Mouse (Mus musculus): ENCODE results near the gene Kel.

Kel gene

DNA sequence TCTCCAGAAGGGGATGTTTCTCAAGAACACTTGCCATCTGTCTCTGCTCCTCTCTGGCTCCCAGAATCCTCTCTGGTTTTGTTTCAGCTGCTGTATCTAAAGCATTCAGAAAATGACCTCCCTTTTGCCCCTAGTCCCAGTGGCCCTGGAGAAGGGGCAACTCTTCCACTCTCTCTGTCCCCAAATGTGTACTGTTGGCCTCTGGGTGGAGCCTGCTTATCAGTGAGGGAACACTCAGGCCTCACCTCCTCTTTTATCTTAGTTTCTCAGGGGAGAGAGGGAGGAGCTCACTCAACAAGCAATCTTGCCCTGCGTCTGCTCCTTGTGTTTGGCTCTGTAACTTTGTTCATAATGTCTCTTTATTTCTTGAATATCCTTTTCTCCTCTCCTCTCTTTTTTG is at the start of gene Kel:
TSS of gene Kel (minus strand) at position 217 of the 400 bp plus-strand sequence.
- no peak for DNase-seq (ENCODE audit: extremely low spot score)

DNA sequence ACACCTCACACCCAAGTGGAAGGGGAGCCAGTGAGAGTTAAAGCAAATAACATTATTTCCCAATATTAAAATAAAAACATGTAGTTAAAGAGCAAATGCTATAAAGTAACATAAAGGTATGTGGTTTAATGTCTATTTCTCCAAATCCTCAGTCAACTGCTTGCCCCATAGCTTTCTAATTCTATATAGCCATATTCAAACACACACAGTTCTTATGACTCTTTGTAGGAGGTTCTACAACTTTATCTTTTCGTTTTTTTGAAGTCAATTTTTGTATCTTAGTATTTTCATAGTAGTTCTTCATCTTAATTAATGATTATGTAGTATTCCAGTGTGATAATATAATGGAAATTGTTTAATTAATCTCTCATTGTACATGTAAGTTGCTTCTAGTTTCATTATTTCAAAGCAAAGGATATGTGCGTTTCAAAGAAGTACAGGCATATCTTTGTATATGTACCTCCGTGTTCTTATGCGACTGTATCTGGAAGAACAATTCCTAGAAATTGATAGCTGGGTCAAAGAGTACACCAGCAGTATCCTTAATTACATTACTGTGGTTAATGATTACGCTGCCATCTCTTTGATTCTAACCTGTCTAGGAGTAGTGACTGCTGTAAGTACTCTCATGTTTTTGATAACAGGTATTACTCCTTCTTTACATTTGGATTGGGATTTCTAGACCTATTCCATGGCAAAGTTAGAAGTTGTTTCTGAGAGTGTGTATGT is 40.7 kb upstream of the Kel start:
- no peak for DNase-seq (ENCODE audit: extremely low spot score)

DNA sequence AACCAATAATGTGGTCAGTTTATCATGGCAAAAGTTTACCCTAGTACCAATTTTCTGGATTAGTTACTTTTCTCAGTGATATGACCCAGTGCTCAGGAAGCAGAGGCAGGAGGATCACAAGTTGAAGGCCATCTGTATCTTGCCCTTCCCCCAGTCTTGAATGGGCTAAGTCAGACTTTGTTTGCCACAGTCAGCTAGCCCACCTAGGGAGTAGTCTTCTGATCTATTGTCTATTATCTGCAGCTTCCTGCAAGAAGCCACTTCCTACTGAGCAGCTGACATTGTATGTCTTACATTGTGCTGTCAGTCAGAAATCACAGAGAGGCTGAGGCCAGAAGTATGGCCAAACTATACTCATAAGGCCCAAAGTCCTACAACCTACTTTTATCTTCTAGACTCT is 37.0 kb upstream of the Kel start:
- no peak for DNase-seq (ENCODE audit: extremely low spot score)

DNA sequence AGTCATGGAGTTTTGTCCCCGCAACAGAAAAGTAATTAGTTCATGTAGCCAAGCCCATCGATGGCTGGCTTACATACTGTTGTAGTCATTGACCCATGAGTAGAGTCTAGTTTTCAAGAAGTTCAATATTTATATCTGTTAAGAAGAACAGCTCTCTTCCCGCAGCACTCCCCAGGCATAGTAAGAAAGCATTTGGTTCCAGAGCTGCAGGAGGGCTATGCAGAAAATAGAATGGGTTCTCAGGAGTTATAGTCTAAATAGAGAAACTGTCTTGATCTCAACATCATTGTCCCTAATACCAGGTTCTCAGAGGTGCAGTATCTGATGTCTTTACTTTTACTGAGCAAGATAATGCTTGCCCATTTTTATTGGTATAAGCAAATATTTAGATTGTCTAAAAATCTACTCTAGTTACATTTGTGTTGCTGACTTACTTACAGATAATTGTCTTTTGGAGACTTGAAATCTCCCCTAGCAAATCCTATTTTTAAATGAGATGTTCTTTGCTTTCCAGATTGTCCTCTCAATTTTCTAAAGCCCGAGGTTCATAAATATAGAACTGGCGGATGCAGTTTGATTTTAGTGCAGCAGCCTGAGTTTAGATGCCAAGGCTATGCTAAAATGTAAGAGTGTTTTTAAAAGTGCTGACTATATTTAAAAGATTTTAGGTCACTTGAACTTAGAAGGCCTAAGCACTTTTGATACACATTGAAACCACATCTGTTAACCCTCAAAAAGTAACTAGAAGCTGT is 30.8 kb upstream of the Kel start:
- DNase-seq (ENCODE audit: extremely low spot score), result no peak

DNA sequence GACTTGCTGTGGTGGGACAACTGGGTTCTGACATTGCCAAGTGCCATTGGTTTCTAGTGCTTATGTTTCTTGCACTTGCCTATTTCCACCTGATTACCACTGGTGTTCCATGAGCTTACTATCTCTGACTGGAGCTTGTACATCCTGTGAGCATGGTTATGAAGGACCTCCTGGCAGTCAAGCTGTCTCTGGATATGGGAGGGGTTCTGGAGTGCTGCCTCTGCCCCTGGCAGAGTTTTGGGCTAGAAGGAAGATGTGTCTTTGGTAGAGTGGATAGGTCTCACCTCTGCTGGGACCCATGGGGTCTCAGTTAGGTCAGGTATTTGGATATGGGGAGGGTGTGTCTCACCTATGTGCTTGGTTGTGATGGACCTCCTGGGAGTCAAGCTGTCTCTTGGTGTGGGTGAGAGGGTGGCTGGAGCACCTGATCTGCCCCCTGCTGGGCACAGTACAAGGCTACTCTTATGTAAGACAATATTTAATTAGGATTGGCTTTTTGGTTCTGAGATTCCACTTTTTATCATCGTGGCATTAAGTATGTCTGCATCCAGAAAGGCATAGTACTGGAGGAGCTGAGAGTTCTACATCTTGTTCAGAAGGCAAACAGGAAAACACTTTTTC is 24.0 kb upstream of the Kel start:
- no peak for DNase-seq (ENCODE audit: extremely low spot score)

DNA sequence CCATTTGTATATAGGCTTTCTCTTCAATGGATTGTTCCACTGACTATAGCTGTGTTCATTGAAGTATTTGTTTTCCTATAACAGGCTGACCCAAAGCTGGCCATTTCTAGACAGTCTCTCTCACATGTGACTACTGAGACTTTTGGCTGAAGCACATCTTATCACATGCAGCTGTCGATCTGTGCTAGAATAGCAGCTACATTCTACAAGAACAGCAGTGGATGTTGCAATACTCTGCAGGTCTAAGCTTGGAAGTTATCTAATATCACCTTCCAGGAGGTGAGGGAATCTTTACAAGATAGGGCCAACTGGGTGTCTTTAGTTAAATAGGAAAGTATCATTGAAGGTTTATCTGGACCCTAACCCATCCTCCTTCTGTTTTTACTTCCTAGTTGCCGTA is 17.3 kb upstream of the Kel start:
- DNase-seq (ENCODE audit: extremely low spot score), result no peak

DNA sequence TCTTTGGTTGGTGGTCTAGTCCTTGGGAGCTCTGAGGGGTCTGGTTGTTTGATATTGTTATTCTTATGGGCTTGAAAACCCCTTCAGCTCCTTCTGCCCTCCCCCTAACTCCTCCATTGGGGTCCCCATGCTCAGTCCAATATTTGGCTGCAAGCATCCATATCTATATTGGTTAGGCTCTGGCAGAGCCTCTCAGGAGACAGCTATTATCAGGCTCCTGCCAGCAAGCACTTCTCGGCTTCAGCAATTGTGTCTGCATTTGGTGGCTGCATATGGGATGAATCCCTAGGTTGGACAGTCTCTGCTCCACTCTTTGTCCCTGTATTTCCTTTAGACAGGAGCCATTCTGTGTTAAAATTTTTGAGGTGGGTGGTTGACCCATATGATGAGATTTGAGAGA is 6.1 kb upstream of the Kel start:
- no peak for DNase-seq (ENCODE audit: extremely low spot score)

DNA sequence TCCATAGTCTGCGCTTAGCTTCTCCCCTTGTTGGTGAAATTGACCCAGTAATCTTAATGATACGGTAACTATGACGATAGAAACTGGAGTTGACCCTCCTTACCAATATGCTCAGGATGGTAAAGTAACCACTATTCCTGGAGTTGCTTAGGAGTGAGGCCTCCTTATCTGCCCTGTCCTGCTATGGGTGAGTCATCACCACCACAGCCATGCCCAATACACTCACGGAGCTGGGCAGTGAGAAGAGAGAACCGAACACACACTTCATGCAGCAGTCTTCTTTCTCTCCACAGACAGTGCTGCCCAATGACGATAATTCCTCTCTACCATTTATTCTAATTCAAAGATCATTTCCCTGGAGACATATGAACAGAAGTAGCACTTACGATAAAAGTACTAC is 2.1 kb upstream of the Kel start:
- no peak for DNase-seq (ENCODE audit: extremely low spot score)

DNA sequence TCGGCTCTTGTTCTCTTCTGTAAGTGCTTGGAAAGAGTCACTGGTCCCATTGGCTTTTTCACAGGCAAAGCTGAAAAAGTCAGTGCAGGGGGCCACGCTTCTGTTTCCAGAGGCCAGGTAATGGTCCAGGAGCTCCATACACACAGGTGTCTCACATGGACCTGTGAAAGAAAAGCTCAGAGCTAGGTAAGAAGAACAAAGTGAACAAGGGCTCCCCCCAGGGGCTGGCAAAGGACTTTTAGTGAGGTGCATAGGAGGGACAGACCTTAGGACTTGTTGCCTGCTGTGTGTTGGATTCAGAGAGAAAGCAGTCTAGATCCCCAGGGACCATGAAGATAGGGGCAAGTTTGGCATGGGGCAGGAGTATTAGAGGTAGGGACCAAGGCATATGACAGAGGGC is 1.2 kb downstream of the Kel start:
- DNase-seq (ENCODE audit: extremely low spot score), result no peak

DNA sequence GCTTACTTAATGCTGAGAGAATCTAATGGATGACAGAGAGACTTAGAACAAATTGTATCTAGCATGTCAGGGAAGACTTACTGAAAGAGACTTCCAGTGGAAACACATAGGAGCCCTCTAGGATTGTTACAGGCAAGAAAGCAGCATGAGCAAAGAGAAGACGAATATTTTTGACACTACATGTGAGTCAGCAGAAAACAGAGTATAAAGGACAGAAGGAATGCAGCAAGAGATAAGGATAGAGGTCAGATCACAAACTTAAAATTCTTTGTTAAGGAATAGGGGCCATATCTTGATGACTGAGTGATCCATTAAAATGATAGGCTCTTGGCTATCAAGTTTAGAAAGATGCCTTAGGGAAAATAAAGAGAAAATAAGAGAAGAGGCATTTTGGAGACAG is 2.9 kb downstream of the Kel start:
- DNase-seq (ENCODE audit: extremely low spot score), result no peak

DNA sequence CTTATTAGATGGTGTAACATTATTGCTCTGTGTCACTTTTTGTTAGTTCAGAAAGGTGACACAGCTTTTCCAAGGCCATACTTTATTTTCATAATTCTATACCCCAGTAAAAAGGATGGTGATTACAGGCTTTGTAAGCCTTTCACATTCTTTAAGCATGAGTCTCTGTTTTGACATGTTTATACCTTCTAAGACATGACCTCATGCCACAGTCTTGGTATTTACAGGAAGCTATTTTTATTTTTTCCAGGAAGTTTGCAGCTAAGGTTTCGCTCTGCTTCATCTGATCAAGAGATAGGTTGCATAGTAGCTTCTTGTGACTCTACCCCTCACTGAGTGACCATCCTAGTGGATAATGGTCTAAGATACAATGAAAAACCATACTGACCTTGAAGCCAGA is 9.7 kb downstream of the Kel start:
- DNase-seq (ENCODE audit: extremely low spot score), result no peak

DNA sequence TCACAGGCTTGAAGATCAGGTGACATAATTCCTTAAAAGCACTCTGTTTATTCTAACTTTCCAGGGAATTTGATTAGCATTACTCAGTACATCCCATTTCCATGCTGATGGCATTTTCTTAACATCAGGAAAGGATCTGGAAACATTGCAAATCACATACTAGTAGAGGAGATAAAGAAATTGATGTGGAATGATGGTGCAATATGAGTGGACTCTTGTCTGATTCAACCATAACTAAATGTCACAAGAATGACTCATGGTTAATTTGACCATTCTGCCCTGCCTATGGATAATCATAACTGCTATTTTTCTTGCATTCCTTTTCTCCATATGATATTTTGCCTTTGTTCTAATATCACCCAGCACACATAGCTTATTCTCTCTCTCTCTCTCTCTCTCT is 11.9 kb downstream of the Kel start:
- DNase-seq (ENCODE audit: extremely low spot score), result no peak

DNA sequence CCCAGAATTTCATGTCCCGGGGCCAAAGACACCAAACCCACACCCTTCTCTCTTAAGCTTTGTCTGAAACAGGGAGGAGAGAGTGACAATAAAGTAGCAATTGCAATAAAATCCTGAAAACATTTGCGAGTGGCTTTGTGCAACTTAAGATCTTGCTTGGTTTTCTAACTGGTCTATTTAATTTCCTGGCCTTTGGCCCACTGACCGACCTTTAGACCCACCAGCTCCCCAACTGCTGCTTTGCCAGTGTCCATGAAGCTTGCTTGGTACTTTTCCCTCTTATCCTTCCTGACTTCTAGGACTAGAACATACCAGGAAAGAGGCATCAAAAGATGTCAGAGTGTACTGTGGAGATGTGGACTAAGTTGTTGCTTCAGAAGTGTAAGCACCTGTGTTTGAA is 18.5 kb downstream of the Kel start:
- no peak for DNase-seq (ENCODE audit: extremely low spot score)

DNA sequence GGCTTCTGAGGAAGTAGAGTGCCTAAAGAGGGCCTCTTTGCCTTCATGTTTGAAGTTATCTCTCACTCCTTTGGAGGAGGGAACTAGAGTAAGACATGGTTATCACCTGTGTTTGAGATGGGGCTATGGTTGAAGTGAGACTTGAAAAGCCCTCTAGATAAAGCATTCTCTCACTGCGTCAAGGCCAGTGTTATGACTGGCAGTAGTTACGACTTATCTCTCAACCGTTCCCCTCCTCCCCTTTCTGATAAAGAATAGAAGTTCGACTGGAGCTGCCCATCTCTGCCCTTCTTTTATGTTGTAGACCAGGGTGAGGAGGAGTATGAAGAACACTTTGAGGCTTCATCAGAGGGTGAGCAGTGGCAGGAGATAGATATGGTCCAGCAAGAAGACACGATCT is 19.2 kb downstream of the Kel start:
- DNase-seq (ENCODE audit: extremely low spot score), result no peak

DNA sequence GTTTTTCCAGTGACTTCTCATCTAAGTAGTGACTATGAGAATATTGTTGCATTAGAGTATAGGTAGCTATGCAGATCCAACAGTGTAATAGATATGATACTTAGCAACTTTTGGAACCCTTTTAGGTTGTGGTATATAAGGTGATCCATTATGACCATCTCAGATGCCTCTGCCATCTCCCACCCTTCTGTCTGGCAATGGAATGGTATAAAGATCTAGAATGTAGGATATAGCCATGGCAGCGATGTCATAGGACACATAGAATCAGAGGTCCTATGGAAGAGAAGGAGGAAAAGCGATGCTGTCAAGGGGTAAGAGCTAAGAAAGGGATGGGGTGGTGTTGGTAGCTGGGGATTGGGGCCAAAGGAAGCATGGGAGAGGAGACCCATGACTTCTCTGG is 20.0 kb downstream of the Kel start, which contains the start of gene Llcfc1:
TSS of gene Llcfc1 (plus strand) at position 301 of the 400 bp plus-strand sequence.
- no peak for DNase-seq (ENCODE audit: extremely low spot score)

DNA sequence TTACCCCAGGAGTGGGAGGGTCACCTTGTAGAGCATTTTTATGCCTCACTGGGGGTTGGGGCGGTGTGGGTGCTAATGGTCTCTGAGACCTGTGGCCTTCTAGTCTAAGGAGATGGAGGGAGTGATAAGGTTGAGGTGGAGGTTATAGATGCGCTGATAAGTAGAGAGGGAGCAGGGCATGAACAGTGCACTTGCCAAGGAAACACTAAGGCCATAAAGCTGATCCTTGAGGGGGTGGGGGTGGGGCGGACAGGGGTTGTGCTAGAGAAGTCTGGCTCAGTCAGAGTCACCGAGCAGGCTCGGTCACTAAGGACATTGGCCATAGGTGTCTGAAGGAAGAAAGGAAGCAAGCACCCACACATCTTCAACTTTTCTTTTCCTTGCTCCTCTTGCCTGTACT is 22.5 kb downstream of the Kel start:
- DNase-seq (ENCODE audit: extremely low spot score), result no peak

DNA sequence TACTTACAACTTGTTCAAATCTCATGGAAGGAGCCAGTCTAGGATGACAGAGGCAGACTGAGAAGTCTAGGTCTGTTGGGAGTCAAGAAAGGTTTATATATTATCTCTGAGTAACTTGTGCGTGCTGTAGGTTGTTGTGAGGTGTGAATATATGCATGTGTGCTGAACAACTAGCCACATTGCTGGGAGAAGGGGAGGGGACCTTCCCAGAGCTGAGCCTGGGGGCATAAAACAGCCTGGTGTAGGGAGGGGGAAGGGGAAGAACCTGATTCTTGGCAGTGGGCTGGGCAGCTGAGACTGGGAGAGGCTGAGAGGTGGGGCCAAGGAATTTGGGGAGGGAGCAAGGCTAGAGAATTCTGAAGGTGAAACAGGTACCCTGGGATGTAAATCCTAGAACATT is 23.5 kb downstream of the Kel start, which contains the start of gene Trpv5:
TSS of gene Trpv5 (minus strand) at position 101 of the 400 bp plus-strand sequence.
- DNase-seq (ENCODE audit: extremely low spot score), result no peak

DNA sequence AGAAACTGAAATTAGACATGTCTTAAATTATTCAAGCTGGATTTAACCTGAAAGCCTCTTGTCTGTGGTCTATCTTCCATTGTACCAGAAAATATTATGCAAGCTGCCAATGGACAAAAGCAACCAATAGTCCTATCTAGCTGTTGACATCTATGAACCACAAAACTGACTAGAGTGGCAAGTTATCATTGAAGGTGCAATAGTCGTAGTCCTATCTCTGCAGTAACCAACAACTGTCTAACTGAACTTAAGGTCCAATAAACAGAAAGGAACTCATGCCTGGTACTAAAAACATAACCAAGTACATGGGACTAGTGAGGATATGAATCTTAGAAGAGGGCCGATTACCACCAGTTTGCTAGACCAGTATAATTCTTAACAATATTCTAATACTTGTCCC is 27.6 kb downstream of the Kel start:
- DNase-seq (ENCODE audit: extremely low spot score), result no peak

DNA sequence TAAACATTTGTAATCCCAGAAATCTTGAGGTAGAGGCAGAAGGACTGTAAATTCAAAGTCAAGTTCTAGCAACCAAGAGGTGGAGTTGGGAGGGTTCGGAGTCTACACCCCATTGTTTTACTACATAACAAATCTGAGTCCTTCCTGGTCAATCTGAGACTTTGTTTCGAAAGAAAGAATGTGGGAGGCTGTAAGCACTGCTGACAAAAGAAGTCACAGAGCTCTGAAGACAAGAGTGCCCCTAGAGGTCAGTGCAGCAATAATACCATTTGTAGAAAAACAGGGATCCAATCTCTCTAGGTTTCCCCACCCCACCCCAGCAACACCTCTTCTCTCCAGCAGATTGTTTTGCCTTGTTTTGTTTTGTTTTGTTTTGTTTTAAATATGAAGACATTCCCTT is 41.8 kb downstream of the Kel start:
- DNase-seq (ENCODE audit: extremely low spot score), result no peak

DNA sequence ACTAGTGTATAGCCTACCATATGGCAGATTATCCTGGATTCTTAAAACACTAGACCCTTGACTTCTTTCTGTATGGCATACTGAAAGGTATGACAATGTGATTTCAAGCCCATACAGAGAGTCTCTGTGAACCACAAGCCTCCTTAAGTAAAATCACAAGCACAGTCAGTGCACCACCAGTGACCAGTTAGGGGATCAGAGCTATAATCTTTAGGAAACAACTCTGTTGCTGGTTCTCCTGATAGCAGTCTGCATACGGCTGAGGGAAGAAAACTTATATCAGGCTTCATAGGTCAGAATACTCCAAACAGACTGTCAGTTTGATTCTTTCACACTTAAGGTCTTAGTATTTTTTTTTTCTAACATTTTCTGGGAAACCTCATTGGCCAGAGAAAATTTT is 45.7 kb downstream of the Kel start:
- no peak for DNase-seq (ENCODE audit: extremely low spot score)

DNA sequence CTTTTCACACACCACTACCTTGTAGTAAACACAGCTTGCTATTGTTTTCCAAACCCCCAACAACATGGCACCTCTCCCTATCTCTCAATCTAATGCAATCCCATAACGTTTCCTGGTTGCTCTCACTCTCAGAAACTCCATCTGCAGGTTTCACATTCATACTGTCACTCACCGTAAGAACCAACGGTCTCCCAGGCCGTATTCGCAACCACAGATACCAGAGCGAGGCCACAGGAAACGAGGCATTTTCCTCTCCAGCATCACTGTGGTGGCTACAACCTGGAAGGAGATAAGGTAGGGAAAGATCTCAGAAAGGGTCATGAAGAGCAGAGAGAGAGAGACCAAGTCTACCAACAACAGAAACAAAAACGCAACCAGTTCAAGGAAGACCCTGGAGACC is 49.5 kb downstream of the Kel start:
- DNase-seq (ENCODE audit: extremely low spot score), result no peak

DNA sequence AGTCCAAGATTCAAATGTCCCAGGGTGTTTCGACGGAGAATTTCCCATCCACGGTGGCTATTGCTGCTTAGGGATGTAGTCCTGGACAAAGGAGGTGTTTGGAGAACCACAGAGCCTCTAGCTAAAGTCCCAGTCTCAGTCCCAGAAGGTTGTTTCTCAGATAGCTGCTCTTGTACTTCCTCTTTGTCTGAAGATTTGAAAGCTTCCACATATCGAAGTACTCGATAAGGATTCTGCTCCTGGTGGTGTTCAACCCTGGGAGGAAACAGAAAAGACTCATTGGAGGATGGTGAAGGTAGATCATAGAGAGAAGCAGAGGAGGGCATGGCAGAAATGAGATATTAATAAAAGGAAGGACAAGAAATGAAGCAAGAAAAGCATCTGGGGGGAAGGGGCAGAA is 51.0 kb downstream of the Kel start:
- no peak for DNase-seq (ENCODE audit: extremely low spot score)

DNA sequence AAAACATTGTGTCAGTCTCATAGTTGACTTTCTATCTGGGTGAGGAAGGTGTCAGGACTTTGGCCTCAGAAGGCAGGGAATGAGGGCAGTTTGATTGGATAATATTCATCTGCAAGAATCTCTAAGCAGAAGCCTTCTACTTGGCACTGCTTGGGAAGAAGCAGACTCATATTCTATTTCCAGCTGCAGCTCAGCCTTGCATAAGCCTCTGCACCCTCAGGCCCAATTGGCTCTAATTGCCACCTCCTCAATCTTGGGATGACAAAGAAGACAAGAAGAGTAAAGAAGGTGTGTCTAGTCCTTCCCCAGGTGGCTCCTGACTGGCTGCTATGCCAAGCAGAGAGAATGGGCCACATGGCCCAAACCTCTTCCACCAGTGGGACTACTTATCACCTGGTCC is 57.5 kb downstream of the Kel start:
- DNase-seq (ENCODE audit: extremely low spot score), result no peak
